Mouse (Mus musculus) spleen, adult 2 months (tissue): ENCODE results near the gene Fnip2.

Source experiments
- CTCF ChIP-seq: fragments of 200-500 bp; IDR thresholded peaks from 2 replicates; pipeline ENCODE4 v1.5.1; 2011; ENCODE audit warnings: mild to moderate bottlenecking, inconsistent platforms; ENCODE audit not compliant: insufficient read depth, insufficient read length, insufficient replicate concordance; ENCODE audit errors: extremely low read depth
- POLR2A ChIP-seq: fragments of 200-500 bp; IDR thresholded peaks from 2 replicates; pipeline ENCODE4 v1.6.1; 2011; ENCODE audit warnings: low read depth, low read length, inconsistent platforms

DNA sequence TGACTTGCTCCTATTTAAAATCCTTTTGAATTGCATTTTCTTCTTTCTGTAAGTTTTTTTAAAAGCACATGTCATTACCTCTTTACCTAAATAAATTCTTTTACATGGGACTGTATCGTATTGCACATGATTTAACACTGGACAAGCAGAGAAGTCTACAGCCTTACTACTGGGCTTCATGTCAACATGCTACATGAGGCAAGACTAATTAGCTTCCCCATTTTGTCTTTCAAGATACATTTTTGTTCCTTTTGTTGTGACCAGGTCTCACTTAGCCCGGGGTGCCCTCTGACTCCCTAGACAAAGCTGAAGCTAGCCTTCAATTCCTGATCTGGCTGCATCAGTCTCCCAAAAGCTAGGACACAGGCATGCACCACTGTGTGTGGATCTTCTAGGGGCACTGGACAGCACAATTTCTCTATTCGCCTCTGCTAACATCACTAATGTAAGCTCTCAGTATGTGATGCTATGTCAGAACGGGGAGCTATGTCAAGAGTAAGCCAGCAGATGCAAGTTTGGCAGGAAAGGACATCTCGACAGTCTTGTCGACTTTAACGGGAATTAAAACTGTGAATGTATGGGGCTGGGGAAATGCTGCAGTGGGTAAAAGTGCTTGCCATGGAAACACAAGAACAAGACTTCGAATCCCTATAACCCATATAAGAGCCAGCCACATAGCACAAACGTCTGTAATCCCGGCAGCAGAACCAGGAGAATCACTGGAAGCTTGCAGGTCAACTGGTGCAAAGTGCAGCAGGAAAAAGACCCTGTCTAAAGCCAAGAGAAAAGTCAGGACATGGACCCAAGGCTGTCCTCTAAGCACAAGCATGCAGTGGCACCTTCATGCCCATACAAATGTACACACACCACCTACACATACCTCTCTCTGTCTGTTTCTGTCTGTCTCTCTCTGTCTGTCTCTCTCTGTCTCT lies 5.5 kb downstream of the Fnip2 start:
- TF ChIP-seq CTCF (no peak), POLR2A (no peak)
